Mouse (Mus musculus): ENCODE results near the gene Rps16. TPM values are rescaled to one million over a fixed set of nuclear protein-coding genes. Genes with fewer than 3 reads are reported as not detected.

The Rps16 gene
- total and polyA plus RNA-seq, 3 experiments: 411 to 556 (median 496) TPM

DNA sequence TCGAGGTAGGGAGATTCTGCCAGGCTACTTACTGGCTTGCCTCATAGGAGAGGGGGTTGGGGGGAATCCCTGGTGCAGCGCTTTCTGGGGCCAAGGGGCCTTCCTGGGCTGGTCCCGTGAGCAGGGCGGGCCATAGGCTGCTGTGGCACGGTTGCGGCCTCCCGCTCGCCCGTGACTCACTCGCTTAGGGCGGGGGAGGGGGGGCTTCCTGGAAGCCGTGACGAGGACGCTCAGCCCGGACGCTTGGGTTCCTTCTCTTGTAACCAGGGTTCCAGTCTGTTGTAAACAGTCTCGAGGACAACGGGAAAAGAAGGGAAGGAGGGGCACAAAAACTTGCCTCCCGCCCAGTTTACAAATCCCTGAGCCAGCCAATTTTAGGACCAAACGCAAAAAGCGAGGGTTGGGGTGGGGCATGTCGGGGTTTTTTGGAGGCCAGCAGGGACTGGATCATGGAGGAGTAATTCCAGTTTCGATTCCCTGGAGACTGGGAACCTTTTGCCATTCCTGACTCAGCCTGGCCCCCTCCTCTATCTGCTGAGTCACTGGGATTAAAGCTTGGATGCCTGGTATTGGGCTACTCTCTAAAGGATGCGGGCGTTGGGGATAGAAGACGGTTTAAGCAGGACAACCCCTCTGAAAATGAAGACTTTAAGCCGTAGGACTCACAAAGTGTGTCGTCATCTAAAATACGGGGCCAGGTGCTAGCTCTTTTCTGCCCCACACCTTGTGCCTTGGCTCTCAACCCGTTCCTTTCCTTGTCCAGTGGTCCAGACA is 30.8 kb downstream of the Rps16 start:
- WGBS: under 1% methylated on average over 30 of the region's 30 CpGs

DNA sequence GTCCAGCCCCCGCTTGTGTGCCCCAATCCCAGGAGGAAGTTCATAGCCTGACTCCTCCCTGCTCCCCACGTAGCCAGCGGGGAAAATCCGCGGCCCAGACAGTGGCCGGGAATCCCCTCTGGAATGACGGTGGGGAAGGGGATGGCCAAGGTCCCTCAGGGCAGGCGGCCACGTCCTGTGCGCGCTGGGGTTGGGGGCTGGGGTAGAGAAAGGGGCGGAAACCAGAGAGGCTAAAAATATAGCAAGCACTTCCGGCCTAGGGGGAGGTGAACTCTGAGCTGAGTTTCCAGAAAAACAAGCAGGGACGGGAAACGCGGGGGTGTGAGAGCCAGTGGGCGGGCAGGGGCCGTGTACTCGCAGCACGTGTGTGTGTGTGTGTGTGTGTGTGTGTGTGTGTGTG is 31.5 kb downstream of the Rps16 start:
- intact Hi-C loops (cut with DNase I): loop anchor here (5.0 kb wide), 1 partner anchor 430 kb away; no protein-coding TSS in a partner anchor
- TF ChIP-seq EP300 (IDR thresholded peaks at IDR 0.05; ENCODE audit: insufficient read depth, low read depth, low read length) (peak; percentile 83; the same call in 1 of the 2 replicates), CTCF (IDR thresholded peaks at IDR 0.05) (no peak), POLR2A (IDR thresholded peaks at IDR 0.05; ENCODE audit: insufficient read depth, low read depth, low read length) (peak; percentile 60)
- peak; percentile 89 to 93 for DNase-seq
- peak overlapping the region; percentile 58 for H3K4me3 ChIP-seq
- H3K27me3 ChIP-seq (ENCODE audit: control insufficient read depth, insufficient read depth, low read length): no peaks in the 10 kb centered on the region
- peak overlapping the region; percentile 93 for H3K27ac ChIP-seq
- peak overlapping the region; percentile 76 for H3K9ac ChIP-seq (ENCODE audit: low read depth, low read length)
- peaks cover 5% of the 10 kb centered on the region; the same call in 1 of the 2 replicates for H3K36me3 ChIP-seq (ENCODE audit: control insufficient read depth, insufficient read depth, low read length)
- under 1% methylated on average over 19 of the region's 20 CpGs for WGBS
- no peaks in the 10 kb centered on the region; the same call in 1 of the 2 replicates for H3K79me2 ChIP-seq (replicated peaks; ENCODE audit: control insufficient read depth, insufficient read depth, low read length)
- H3K4me1 ChIP-seq (ENCODE audit: control insufficient read depth, insufficient read depth, low read length): peaks cover 19% of the 10 kb centered on the region

More for the DNA sequence above, 30.8 kb downstream of the Rps16 start:
- Histone ChIP-seq H3K36me3 (ENCODE audit: control insufficient read depth, insufficient read depth, low read length) (peaks cover 5% of the 10 kb centered on the region; the same call in 1 of the 2 replicates), H3K79me2 (replicated peaks; ENCODE audit: control insufficient read depth, insufficient read depth, low read length) (no peaks in the 10 kb centered on the region; the same call in 1 of the 2 replicates), H3K9ac (ENCODE audit: low read depth, low read length) (peak overlapping the region; percentile 76), H3K4me3 (peak overlapping the region; percentile 58), H3K27ac (peak overlapping the region; percentile 93), H3K27me3 (ENCODE audit: control insufficient read depth, insufficient read depth, low read length) (no peaks in the 10 kb centered on the region), H3K4me1 (ENCODE audit: control insufficient read depth, insufficient read depth, low read length) (peaks cover 19% of the 10 kb centered on the region)
- intact Hi-C loops (cut with DNase I): loop anchor here (5.0 kb wide), 1 partner anchor 431 kb away; no protein-coding TSS in a partner anchor
- peak; percentile 89 to 94 for DNase-seq
- no peak for TF ChIP-seq CTCF (IDR thresholded peaks at IDR 0.05)
- 0 out of 2 replicates have a peak, but pooled peaks have one; percentile 63 for TF ChIP-seq EP300 (IDR thresholded peaks at IDR 0.05; ENCODE audit: insufficient read depth, low read depth, low read length)
- peak; percentile 66 for TF ChIP-seq POLR2A (IDR thresholded peaks at IDR 0.05; ENCODE audit: insufficient read depth, low read depth, low read length)

DNA sequence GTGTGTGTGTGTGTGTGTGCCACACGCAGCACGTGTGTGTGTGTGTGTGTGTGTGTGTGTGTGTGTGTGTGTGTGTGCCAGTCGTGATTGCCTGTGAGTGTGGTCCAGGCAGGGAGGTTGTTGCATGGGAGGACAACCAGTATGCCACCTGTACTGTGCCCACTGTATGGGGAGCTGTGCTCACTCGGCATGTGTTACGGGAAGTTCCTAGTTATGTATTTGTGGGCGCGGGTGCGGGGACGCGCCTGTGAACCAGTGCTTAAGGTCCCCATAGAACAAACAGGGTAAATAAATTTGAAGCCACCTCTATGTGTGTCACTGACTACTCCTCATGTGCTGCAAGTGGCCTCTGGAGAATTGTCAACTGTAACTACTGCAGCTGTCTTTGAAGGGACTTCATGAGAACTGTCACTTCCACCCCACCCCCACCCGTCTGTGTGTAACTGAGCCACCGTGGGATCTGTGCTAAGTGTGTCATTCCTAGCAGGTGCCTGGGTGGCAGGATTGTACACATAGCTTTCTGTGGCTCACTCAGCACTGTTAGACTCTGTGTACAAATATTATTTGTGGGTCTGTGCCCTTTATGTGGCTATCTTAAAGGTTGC is 32.0 kb downstream of the Rps16 start:
- intact Hi-C loops (cut with DNase I): loop anchor here (5.0 kb wide), 1 partner anchor 430 kb away; no protein-coding TSS in a partner anchor
- Histone ChIP-seq H3K4me3 (no peak overlapping the region), H3K27me3 (ENCODE audit: control insufficient read depth, insufficient read depth, low read length) (no peaks in the 10 kb centered on the region), H3K9ac (ENCODE audit: low read depth, low read length) (peak overlapping the region; percentile 58), H3K36me3 (ENCODE audit: control insufficient read depth, insufficient read depth, low read length) (0 out of 2 replicates have a peak, but pooled peaks cover 5% of the 10 kb centered on the region), H3K79me2 (replicated peaks; ENCODE audit: control insufficient read depth, insufficient read depth, low read length) (no peaks in the 10 kb centered on the region; the same call in 1 of the 2 replicates), H3K4me1 (ENCODE audit: control insufficient read depth, insufficient read depth, low read length) (peaks cover 19% of the 10 kb centered on the region), H3K27ac (peak overlapping the region; percentile 93)
- DNase-seq: no peak
- WGBS: 7% methylated on average over 10 of the region's 12 CpGs
- TF ChIP-seq EP300 (IDR thresholded peaks at IDR 0.05; ENCODE audit: insufficient read depth, low read depth, low read length) (no peak; the same call in 1 of the 2 replicates), POLR2A (IDR thresholded peaks at IDR 0.05; ENCODE audit: insufficient read depth, low read depth, low read length) (no peak), CTCF (IDR thresholded peaks at IDR 0.05) (no peak)

DNA sequence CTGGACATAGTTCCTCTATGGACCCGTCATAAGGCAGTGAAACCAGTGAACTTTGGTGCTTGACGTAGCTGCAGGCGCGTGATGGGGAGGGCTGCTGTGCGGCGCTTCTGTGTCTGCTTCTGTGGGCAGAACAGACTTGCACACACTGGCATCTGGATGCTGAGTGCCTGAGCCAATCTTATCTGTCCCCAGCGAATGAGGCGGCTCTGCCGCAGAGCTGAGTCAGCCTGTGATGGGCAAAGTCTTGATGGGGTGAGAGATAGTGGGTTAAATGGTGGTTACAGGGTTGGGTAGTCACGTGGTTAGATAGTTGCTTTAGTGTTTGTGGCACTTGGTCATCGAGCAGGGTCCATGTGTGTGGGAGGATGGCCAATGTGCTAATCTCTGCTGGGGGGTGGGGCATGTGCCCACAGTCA is 32.5 kb downstream of the Rps16 start:
- 13% methylated on average over 11 of the region's 11 CpGs for WGBS
- Histone ChIP-seq H3K4me3 (no peak overlapping the region), H3K36me3 (ENCODE audit: control insufficient read depth, insufficient read depth, low read length) (0 out of 2 replicates have a peak, but pooled peaks cover 5% of the 10 kb centered on the region), H3K4me1 (ENCODE audit: control insufficient read depth, insufficient read depth, low read length) (peaks cover 19% of the 10 kb centered on the region), H3K27ac (peak overlapping the region; percentile 93), H3K79me2 (replicated peaks; ENCODE audit: control insufficient read depth, insufficient read depth, low read length) (no peaks in the 10 kb centered on the region), H3K9ac (ENCODE audit: low read depth, low read length) (peak overlapping the region; percentile 58), H3K27me3 (ENCODE audit: control insufficient read depth, insufficient read depth, low read length) (no peaks in the 10 kb centered on the region)
- TF ChIP-seq POLR2A (IDR thresholded peaks at IDR 0.05; ENCODE audit: insufficient read depth, low read depth, low read length) (peak; percentile 33; the same call in 1 of the 2 replicates), CTCF (IDR thresholded peaks at IDR 0.05) (no peak), EP300 (IDR thresholded peaks at IDR 0.05; ENCODE audit: insufficient read depth, low read depth, low read length) (no peak; the same call in 1 of the 2 replicates)
- intact Hi-C loops (cut with DNase I): loop anchor here (5.0 kb wide), 1 partner anchor 429 kb away; no protein-coding TSS in a partner anchor
- DNase-seq: peak; percentile 65 to 80

DNA sequence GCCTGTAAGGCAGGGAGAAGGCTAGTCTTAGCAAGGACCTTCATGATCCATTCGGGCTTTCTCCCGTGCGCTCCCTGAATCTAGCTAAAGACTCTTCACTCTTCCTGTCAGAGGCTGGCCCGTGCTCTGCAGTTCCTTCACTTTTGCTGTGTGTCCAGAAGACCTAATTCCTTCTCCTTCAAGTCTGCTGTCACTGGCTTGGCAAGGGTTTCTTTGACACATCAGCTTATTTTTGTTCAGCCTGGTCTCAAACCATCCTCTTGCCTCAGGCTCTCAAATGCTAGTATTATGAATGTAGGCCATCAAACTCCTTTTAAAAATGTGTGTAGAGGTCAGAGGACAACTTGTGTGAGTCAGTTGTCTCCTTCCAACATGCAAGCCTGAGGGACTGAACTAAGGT is 33.2 kb downstream of the Rps16 start:
- 47% methylated on average over 4 of the region's 4 CpGs for WGBS
- no peaks in the 10 kb centered on the region for H3K27me3 ChIP-seq (ENCODE audit: control insufficient read depth, insufficient read depth, low read length)
- no peak for DNase-seq
- H3K9ac ChIP-seq (ENCODE audit: low read depth, low read length): no peak overlapping the region
- H3K36me3 ChIP-seq (ENCODE audit: control insufficient read depth, insufficient read depth, low read length): 0 out of 2 replicates have a peak, but pooled peaks cover 5% of the 10 kb centered on the region
- H3K79me2 ChIP-seq (replicated peaks; ENCODE audit: control insufficient read depth, insufficient read depth, low read length): no peaks in the 10 kb centered on the region
- peak overlapping the region; percentile 93 for H3K27ac ChIP-seq
- intact Hi-C loops (cut with DNase I): loop anchor here (5.0 kb wide), 1 partner anchor 429 kb away; no protein-coding TSS in a partner anchor
- no peak overlapping the region for H3K4me3 ChIP-seq
- peaks cover 19% of the 10 kb centered on the region for H3K4me1 ChIP-seq (ENCODE audit: control insufficient read depth, insufficient read depth, low read length)
- TF ChIP-seq CTCF (IDR thresholded peaks at IDR 0.05): no peak
- TF ChIP-seq EP300 (IDR thresholded peaks at IDR 0.05; ENCODE audit: insufficient read depth, low read depth, low read length): no peak

Measured in heart, adult 2 months (tissue).